Mouse (Mus musculus) macrophage (primary cell): ENCODE data around the gene Gsto2. TPM values are rescaled to one million over a fixed set of nuclear protein-coding genes. Genes with fewer than 3 reads are reported as not detected.

ENCODE experiments used
- polyA plus RNA-seq: library from polyadenylated mRNA; stranded (reverse); fragments of 250-400 nt; gene quantifications from 3 replicates; pipeline ENCODE4 v1.2.4, GENCODE M21; 2018; ENCODE audit warnings: inconsistent platforms

The Gsto2 gene
- polyA plus RNA-seq, 1 experiment from 2014 or later, result 0.10 TPM

Other genes with a start within 250 kb of the Gsto2 start
- not detected in 3 replicates for gene Col17a1, start 173.4 kb upstream of the Gsto2 start, polyA plus RNA-seq
- 64.4 to 160 TPM (median 82.0 TPM) in 3 replicates for gene Sfr1, start 133.9 kb upstream of the Gsto2 start, polyA plus RNA-seq
- 82.1 to 109 TPM (median 92.4 TPM) in 3 replicates for gene Gsto1, start 10.6 kb upstream of the Gsto2 start, polyA plus RNA-seq
- gene Cfap43, start 53.8 kb downstream of the Gsto2 start, polyA plus RNA-seq, result 0.11 to 0.18 TPM in 2 of 3 replicates, not detected in the other
- 3.1 to 6.0 TPM (median 5.1 TPM) in 3 replicates for gene Itprip, start 53.8 kb downstream of the Gsto2 start, polyA plus RNA-seq
- gene Cfap58, start 72.1 kb downstream of the Gsto2 start, polyA plus RNA-seq, result not detected in 3 replicates